In genomic region chr7:101739602-101740001, GRCm38 (mm10) we compare ENCODE assay signal across 12 mouse cellular contexts.
DNase-seq lines count a peak whose midpoint lies in the region; ATAC-seq and TF ChIP-seq lines count a peak whose summit lies in the region.
"Had no signal": no experiment of that assay in that cellular context is flagged by ENCODE, and none has a peak within 500 bp of the region (broad histone marks: within the 10 kb centered on the region; RNA-seq: fewer than 3 reads in every experiment).

No protein-coding gene starts in this region.

- WGBS in lung, postnatal 0 days, result 30% methylated on average over 1 of the region's 1 CpGs
- WGBS in forebrain, embryonic 16.5 days, result 7% methylated on average over 1 of the region's 1 CpGs

- no peak overlapping the region for H3K27ac ChIP-seq in lung, postnatal 0 days (ENCODE audit: low read length)
- no peak overlapping the region for H3K27ac ChIP-seq in forebrain, embryonic 16.5 days (ENCODE audit: low read length)
- H3K27ac ChIP-seq in layer of hippocampus, adult 2 months, result no peak overlapping the region

- H3K4me1 ChIP-seq in lung, postnatal 0 days (ENCODE audit: insufficient read depth, low read depth, low read length), result no peaks in the 10 kb centered on the region
- H3K4me1 ChIP-seq in forebrain, embryonic 16.5 days (replicated peaks; ENCODE audit: control insufficient read depth, insufficient read depth, low read length), result 0 out of 2 replicates have a peak, but pooled peaks cover 3% of the 10 kb centered on the region

- no peak overlapping the region for H3K4me2 ChIP-seq in lung, postnatal 0 days (replicated peaks; ENCODE audit: low read depth, low read length)
- no peak overlapping the region for H3K4me2 ChIP-seq in forebrain, embryonic 16.5 days (ENCODE audit: low read length)

- no peaks in the 10 kb centered on the region for H3K27me3 ChIP-seq in lung, postnatal 0 days (replicated peaks; ENCODE audit: insufficient read depth, low read length)
- H3K27me3 ChIP-seq in forebrain, embryonic 16.5 days (replicated peaks; ENCODE audit: control insufficient read depth, insufficient read depth, low read length), result no peaks in the 10 kb centered on the region

- no peak overlapping the region for H3K4me3 ChIP-seq in lung, postnatal 0 days (ENCODE audit: low read depth, low read length)
- no peak overlapping the region for H3K4me3 ChIP-seq in forebrain, embryonic 16.5 days (replicated peaks; ENCODE audit: low read length)
- no peak overlapping the region for H3K4me3 ChIP-seq in layer of hippocampus, adult 2 months

- intact Hi-C loops in gastrocnemius, postnatal 14 days (cut with DNase I; ENCODE audit: low total_unique reads), result no loop called here

- TF ChIP-seq CTCF in lung, postnatal 0 days (IDR thresholded peaks at IDR 0.05), result no peak
- TF ChIP-seq CTCF in layer of hippocampus, adult 2 months (conservative IDR thresholded peaks at IDR 0.05), result no peak

- DNase-seq in gastrocnemius, adult 8-10 months (ENCODE audit: low spot score in 2 of 2), result peak; percentile 19 to 22
- no peak for DNase-seq in gastrocnemius, postnatal 14 days
- DNase-seq in lung, postnatal 10 days, result peak; percentile 7
- DNase-seq in lung, postnatal 0 days (ENCODE audit: low spot score), result no peak
- peak; percentile 73 for DNase-seq in adrenal gland, postnatal 14 days
- no peak for DNase-seq in right cerebral cortex, adult 2 months (ENCODE audit: low spot score in 2 of 2)
- DNase-seq in layer of hippocampus, adult 2 months (ENCODE audit: low spot score in 2 of 2), result no peak
- DNase-seq: cerebellum, postnatal 25 days; kidney, adult 2 months; lung, postnatal 36 days had no signal

- H3K9me3 ChIP-seq in lung, postnatal 0 days (ENCODE audit: low read length), result no peaks in the 10 kb centered on the region
- H3K9me3 ChIP-seq in forebrain, embryonic 16.5 days (ENCODE audit: control insufficient read depth, low read length), result no peaks in the 10 kb centered on the region

- no peaks in the 10 kb centered on the region for H3K36me3 ChIP-seq in lung, postnatal 0 days (ENCODE audit: insufficient read depth, low read length)
- H3K36me3 ChIP-seq in forebrain, embryonic 16.5 days (ENCODE audit: control insufficient read depth, insufficient read depth), result no peaks in the 10 kb centered on the region

- no peak for TF ChIP-seq EP300 in lung, postnatal 0 days (IDR thresholded peaks at IDR 0.05)

- H3K9ac ChIP-seq in lung, postnatal 0 days (replicated peaks; ENCODE audit: low read depth), result no peak overlapping the region
- no peak overlapping the region for H3K9ac ChIP-seq in forebrain, embryonic 16.5 days (replicated peaks; ENCODE audit: low read depth, low read length)

- ATAC-seq in lung, postnatal 0 days, result no peak
- ATAC-seq in forebrain, embryonic 16.5 days, result peak; percentile 47; the same call in 1 of the 2 replicates
- ATAC-seq: CD4-positive, CD25-positive, alpha-beta regulatory T cell, adult 4 months had no signal

Comparison
In these comparisons a context has a peak if more than half of its experiments do, and no peak if none do; other contexts are left out.
1. DNase-seq: peak in gastrocnemius, adult 8-10 months (2 of 2), lung, postnatal 10 days (single experiment) and adrenal gland, postnatal 14 days (single experiment); none in gastrocnemius, postnatal 14 days (single experiment), lung, postnatal 0 days (single experiment), right cerebral cortex, adult 2 months (0 of 2) and layer of hippocampus, adult 2 months (0 of 2).